Mouse (Mus musculus): ENCODE measurements around the gene Armh4.

- TF ChIP-seq GATA1 (IDR thresholded peaks at IDR 0.05; ENCODE audit: borderline replicate concordance, low read length) (no peak), FLI1 (IDR thresholded peaks at IDR 0.05; ENCODE audit: low read length) (no peak)
These were observed 18.3 kb upstream of the Armh4 start for GRCm38 (mm10) chr14:49801444-49801843.

All from megakaryocyte, embryonic 14.5 days (primary cell).